Mouse (Mus musculus) frontal cortex, postnatal 36 days (tissue): ENCODE measurements around the gene Enpp1.

Source experiments
- DNase-seq, 2 experiments: peaks; one replicate each; pipeline ENCODE4 v3.0.0; 2022; ENCODE audit warnings: low spot score in 2 of 2

Gene Enpp1

DNA sequence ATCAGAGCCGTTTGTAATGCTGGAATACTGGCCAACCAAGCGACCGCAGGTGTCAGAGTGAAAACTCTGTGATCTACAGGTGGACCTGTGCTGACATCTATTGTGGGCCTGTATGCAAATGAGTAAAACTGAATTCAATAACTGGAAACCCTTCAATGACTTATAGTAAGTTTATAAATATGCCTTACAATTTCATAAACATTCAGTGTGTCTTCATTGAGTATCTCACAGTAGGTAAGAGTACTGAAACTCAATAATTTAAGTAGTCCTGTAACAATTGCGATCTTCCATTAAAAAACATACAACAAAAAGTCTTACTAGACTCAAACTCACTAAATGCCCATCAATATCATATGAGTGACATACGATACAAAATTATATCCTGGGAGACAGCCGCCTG, 1.6 kb downstream of the Enpp1 start:
- no peak for DNase-seq

GRCm38 (mm10) chr10:24707745-24708144, 4.2 kb downstream of the Enpp1 start:
- no peak for DNase-seq

GRCm38 (mm10) chr10:24706431-24707140, 5.4 kb downstream of the Enpp1 start:
- DNase-seq = no peak

DNA sequence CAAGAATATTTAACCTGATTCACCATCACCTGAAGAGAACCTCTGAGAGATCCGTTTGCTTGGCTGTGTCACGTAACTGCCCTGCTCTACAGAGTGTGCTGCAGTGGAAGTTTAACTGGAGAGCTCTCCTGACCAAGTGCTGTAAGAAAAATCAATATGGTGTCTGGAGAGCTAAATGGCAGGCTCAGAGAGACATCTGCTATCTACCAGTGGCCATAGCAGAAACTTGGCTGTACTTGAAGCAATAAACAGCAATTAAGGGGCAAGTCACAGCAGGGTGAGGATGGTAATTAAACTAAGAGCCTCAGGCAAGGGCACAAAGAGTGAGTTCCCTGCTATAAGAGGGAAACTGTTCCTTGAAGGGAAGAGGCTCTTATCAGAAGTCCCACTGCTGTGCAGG, 9.3 kb downstream of the Enpp1 start:
- DNase-seq = no peak

- DNase-seq = no peak
Measured at GRCm38 (mm10) chr10:24698131-24698775, 13.7 kb downstream of the Enpp1 start.

DNA sequence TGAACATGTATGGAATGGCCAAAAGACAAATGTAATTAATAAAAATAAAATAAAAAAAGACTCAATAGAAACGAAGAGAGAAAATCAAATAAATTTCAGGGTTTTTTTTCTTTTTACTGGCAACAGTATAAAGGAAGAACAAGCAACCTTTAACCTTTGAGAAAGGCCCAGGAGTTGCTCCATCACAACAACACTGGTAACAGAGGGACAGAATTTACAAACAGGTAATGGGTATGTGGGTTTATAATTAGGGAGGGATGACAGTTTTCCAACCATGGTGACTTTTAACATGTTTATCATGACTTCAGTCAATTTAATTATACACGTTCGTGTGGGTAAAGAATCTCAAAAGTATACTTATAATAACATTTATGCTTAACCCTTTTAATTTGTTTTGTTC, 15.2 kb downstream of the Enpp1 start:
- no peak for DNase-seq

GRCm38 (mm10) chr10:24695786-24696185, 16.2 kb downstream of the Enpp1 start:
- DNase-seq = no peak

DNA sequence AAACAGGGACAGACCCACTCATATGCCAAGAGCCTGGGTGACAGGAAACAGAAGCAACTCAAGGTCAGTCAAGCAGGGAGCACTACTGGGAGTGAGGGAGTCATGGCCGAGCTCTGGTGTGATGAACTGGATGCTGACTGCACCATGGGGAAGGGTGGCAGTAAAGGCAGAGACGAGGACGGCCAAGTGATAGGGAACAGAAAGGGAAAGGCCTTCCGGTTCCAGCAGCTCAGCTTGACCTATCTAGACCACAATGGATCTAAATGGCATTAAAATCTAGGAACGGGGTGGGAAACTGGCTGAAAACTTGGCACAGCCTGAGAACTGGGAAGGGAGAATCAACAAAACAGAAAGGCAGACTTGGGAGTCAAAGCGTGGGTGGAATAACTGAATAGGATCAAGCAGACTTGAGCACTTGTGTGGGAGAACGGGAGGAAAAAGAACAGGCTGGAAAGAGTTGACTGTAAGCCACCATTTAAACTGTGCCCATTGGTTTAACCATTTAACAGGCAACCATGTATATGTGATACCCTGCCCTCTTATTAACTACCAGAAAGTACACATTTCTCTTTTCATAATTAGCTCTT, 29.3 kb downstream of the Enpp1 start:
- peak; percentile 14 to 15 for DNase-seq

- DNase-seq = no peak
Measured at GRCm38 (mm10) chr10:24677681-24678080, 34.3 kb downstream of the Enpp1 start.

- DNase-seq = no peak
Measured at GRCm38 (mm10) chr10:24674261-24674660, 37.7 kb downstream of the Enpp1 start.

- DNase-seq = no peak
Measured at GRCm38 (mm10) chr10:24672948-24673347, 39.0 kb downstream of the Enpp1 start.

GRCm38 (mm10) chr10:24670548-24670947, 41.4 kb downstream of the Enpp1 start:
- DNase-seq = no peak

GRCm38 (mm10) chr10:24650990-24651569, 60.9 kb downstream of the Enpp1 start:
- DNase-seq = no peak

- DNase-seq = no peak
Measured at GRCm38 (mm10) chr10:24647996-24648738, 63.8 kb downstream of the Enpp1 start.

- DNase-seq = no peak
Measured at GRCm38 (mm10) chr10:24645169-24645568, 66.8 kb downstream of the Enpp1 start.

DNA sequence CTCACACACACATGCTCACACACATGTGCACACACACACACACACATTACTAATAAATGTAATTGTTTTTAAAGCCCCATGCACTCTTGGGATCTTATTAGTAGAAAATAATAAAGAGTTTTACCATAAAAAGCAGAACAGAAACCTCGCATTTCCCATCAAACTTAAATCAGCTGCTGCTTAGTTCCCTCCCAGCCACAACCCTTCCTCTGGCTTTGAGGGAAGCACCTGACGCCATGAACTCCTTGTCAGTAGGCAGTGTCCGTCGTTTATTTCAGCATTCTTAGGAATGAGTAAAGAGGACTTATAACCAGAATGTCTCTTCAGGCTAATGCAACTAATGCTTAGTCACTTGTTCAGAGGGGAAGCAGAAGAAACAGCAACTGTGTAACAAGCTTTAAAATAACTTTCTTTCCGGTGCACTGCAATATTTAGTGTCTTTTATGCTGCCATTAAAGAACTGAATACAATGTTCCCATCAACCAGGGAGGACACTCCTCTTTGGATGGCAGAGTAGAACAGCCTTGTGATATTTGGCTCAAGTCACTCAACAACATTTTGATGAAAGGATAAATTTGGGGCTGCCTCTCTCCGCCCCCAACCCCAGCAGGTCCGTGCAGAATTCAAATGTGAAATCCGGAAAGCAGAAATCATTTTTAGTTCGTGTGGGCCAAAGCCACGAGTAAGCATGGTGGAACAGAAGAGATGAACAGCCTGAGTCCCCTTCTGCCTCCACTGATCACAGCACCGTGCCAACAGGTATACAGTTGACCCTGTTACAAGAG, 69.0 kb downstream of the Enpp1 start:
- DNase-seq = peak in 1 of 2 experiments; percentile 23

DNA sequence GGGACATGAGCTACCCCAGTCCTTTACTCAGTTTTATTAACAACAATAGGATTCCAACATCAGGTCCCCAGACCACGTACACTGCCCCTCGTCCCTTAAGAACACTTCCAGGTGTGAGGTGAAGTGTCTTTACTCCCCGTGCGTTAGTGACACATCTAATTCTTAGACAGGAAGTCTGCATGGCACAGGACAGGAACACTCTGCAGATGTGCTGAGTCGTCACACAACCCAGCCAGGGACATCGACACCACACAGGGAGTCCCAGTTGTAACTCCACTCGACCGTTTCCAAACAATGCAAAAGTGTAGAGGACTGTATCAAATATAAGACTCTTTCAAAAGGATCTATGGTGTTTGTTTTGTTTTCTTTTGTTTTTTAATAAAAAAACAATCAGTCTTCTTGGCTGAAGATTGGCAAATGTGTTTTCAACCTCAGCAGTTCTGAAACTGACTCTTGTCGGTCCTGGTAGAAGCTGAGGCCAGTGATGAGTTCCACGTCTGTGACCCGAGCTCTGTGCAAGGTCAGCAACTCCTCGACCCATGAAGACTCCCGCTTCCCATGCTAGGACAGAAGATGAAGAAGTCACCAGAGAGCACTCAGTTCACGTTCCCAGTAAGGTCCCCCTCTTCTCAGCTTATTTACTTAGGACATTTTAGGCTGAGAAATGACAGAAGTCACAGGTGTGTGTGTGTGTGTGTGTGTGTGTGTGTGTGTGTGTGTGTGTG, 70.4 kb downstream of the Enpp1 start:
- DNase-seq = no peak

GRCm38 (mm10) chr10:24640186-24640875, 71.6 kb downstream of the Enpp1 start:
- no peak for DNase-seq

DNA sequence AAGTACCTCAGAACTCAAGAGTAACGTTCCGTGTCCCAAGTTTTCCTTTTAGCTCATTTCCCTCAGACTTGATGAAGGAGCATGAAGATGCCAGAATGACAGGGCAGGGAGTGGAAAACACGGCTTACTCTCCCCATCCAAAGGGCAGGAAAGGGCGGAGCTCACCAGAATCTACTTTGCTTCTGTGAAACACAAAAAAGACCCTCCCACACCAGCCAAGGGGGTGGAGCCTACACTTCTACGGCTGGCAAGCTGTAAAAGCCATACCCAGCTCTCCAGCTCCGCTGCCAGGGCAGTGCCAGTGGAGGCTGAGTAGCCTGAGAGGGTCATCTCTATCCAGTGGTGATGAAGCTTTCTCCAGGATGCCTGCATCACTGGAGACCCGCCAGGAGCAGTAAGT, 72.4 kb downstream of the Enpp1 start:
- DNase-seq = no peak
